Mouse (Mus musculus) left cerebral cortex, adult 11 months (tissue): ENCODE data around the gene Tbc1d20.
"Not testable (repeated sequence)": the region's sequence is repeated elsewhere in the genome, so short reads cannot be mapped to it uniquely, and the experiment has no call there.

Experiments used
- DNase-seq: peaks from one replicate; pipeline ENCODE4 v3.0.0; 2022; ENCODE audit warnings: low spot score

Gene Tbc1d20

GRCm38 (mm10) chr2:152326654-152327053 lies 33.0 kb downstream of the Tbc1d20 start:
- no peak for DNase-seq

GRCm38 (mm10) chr2:152327980-152328379 lies 34.4 kb downstream of the Tbc1d20 start:
- DNase-seq = no peak

- no peak for DNase-seq
Observed at GRCm38 (mm10) chr2:152330858-152331423, 37.3 kb downstream of the Tbc1d20 start.

- DNase-seq = peak; percentile 87
Observed at GRCm38 (mm10) chr2:152332101-152332825, 38.6 kb downstream of the Tbc1d20 start, which contains the start of gene Rbck1. TSS of gene Rbck1 (minus strand) at chr2:152332653.

- no peak for DNase-seq
Observed at GRCm38 (mm10) chr2:152333345-152334006, 39.8 kb downstream of the Tbc1d20 start.

GRCm38 (mm10) chr2:152335289-152335820 lies 41.7 kb downstream of the Tbc1d20 start:
- DNase-seq = no peak

- DNase-seq = no peak
Observed at GRCm38 (mm10) chr2:152336856-152337255, 43.2 kb downstream of the Tbc1d20 start.

- DNase-seq = no peak
Observed at GRCm38 (mm10) chr2:152337591-152338212, 44.1 kb downstream of the Tbc1d20 start.

- DNase-seq = no peak
Observed at GRCm38 (mm10) chr2:152338319-152338718, 44.7 kb downstream of the Tbc1d20 start.

GRCm38 (mm10) chr2:152339631-152340179 lies 46.1 kb downstream of the Tbc1d20 start:
- DNase-seq = no peak

- no peak for DNase-seq
Observed at GRCm38 (mm10) chr2:152343329-152344213, 49.9 kb downstream of the Tbc1d20 start, which contains the start of gene Trib3. TSS of gene Trib3 (minus strand) at chr2:152344032.

GRCm38 (mm10) chr2:152344361-152344760 lies 50.7 kb downstream of the Tbc1d20 start:
- DNase-seq = no peak

GRCm38 (mm10) chr2:152344909-152345308 lies 51.3 kb downstream of the Tbc1d20 start:
- no peak for DNase-seq

- no peak for DNase-seq
Observed at GRCm38 (mm10) chr2:152345393-152345792, 51.8 kb downstream of the Tbc1d20 start.

- no peak for DNase-seq
Observed at GRCm38 (mm10) chr2:152346776-152347465, 53.3 kb downstream of the Tbc1d20 start.

GRCm38 (mm10) chr2:152347722-152348121 lies 54.1 kb downstream of the Tbc1d20 start:
- no peak for DNase-seq

GRCm38 (mm10) chr2:152349205-152349604 lies 55.6 kb downstream of the Tbc1d20 start:
- no peak for DNase-seq

GRCm38 (mm10) chr2:152349842-152350540 lies 56.4 kb downstream of the Tbc1d20 start:
- DNase-seq = no peak

- no peak for DNase-seq
Observed at GRCm38 (mm10) chr2:152357254-152357653, 63.6 kb downstream of the Tbc1d20 start.

GRCm38 (mm10) chr2:152358977-152359376 lies 65.3 kb downstream of the Tbc1d20 start:
- not testable (repeated sequence) for DNase-seq
